Mouse (Mus musculus) lung, postnatal 0 days (tissue): Measurements from ENCODE around the gene B430305J03Rik.

Experiments
- CTCF ChIP-seq: IDR thresholded peaks from 2 replicates; pipeline ENCODE4 v1.5.1; 2016; ENCODE audit warnings: antibody characterized with exemption, mild to moderate bottlenecking
- EP300 ChIP-seq: IDR thresholded peaks from 2 replicates; pipeline ENCODE4 v1.6.1; 2016; ENCODE audit warnings: antibody characterized with exemption, mild to moderate bottlenecking, control low read depth

DNA sequence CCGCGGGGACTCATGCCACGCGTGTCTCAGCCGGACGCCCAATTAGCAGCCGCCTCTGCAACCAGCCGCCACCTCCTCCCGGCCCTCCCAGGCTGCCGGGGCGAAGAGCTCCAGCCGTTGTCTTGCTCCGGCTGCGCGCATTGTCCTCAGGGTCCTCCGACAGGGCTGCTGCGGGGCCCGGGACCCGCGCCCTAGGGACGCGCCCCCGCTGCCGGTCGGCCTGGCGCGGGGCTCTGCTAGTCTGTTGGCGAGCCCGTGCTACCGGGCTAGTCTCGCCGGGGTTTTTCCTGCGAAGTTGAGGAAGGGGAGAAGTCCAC is 1.1 kb downstream of the B430305J03Rik start:
- TF ChIP-seq CTCF (no peak), EP300 (no peak)
